Mouse (Mus musculus) bone marrow, adult 2 months (tissue): ENCODE measurements at regions not wholly inside any gene's neighbourhood (a gene's known extent, or its start where the extent isn't known, plus 50 kb on each side); places are given as distances from the start of the nearest gene placed in this dataset.

Experiments
- CTCF ChIP-seq: fragments of 200-500 bp; IDR thresholded peaks from 2 replicates; pipeline ENCODE4 v1.5.1; 2011; ENCODE audit warnings: low read length, control low read depth; ENCODE audit not compliant: control insufficient read depth, insufficient read depth
- POLR2A ChIP-seq: fragments of 200-500 bp; IDR thresholded peaks from 2 replicates; pipeline ENCODE4 v1.6.1; 2011; ENCODE audit warnings: low read depth, mild to moderate bottlenecking, control low read depth, low read length, borderline replicate concordance; ENCODE audit not compliant: control insufficient read depth

- TF ChIP-seq POLR2A = no peak
- TF ChIP-seq CTCF = no peak
Observed at GRCm38 (mm10) chr5:51928801-51929200, 261.5 kb downstream of the Dhx15 start.
